Mouse (Mus musculus) myocyte (in vitro differentiated cells): ENCODE results near the gene Tcf12. TPM values are rescaled to one million over a fixed set of nuclear protein-coding genes. Genes with fewer than 3 reads are reported as not detected.

Experiments used
- H3K27me3 ChIP-seq: one replicate; pipeline ENCODE4 v1.6.1; 2011; ENCODE audit not compliant: control insufficient read depth, insufficient read depth, insufficient read length
- H3K36me3 ChIP-seq: one replicate; pipeline ENCODE4 v1.6.1; 2011; ENCODE audit not compliant: control insufficient read depth, insufficient read depth
- H3K4me2 ChIP-seq: one replicate; pipeline ENCODE4 v1.6.1; 2011; ENCODE audit warnings: low read depth, control low read depth
- H3K4me3 ChIP-seq: one replicate; pipeline ENCODE4 v1.5.1; 2011; ENCODE audit warnings: mild to moderate bottlenecking, control low read depth, moderate library complexity
- H3K79me2 ChIP-seq: one replicate; pipeline ENCODE4 v1.6.1; 2011; ENCODE audit not compliant: control insufficient read depth, insufficient read depth
- H3ac ChIP-seq: one replicate; pipeline ENCODE4 v1.6.1; 2011; ENCODE audit not compliant: control insufficient read depth, insufficient read length
- CEBPB ChIP-seq: IDR thresholded peaks from 2 replicates; pipeline ENCODE4 v1.6.1; 2011; ENCODE audit warnings: mild to moderate bottlenecking, moderate library complexity; ENCODE audit not compliant: poor library complexity, insufficient read depth, severe bottlenecking
- E2F4 ChIP-seq: IDR thresholded peaks from one replicate; pipeline ENCODE4 v1.6.1; 2011; ENCODE audit warnings: mild to moderate bottlenecking, control low read depth, moderate library complexity; ENCODE audit not compliant: insufficient read depth
- MAX ChIP-seq: IDR thresholded peaks from one replicate; pipeline ENCODE4 v1.6.1; 2011; ENCODE audit warnings: low read depth, mild to moderate bottlenecking, control low read depth
- MYOD1 ChIP-seq, 3 experiments: IDR thresholded peaks; one replicate each; pipeline ENCODE4 v1.6.1; 2011; ENCODE audit warnings: control low read depth in 2 of 3, low read depth in 2 of 3, mild to moderate bottlenecking in 2 of 3, moderate library complexity in 1 of 3; ENCODE audit not compliant: insufficient read length in 2 of 3, control insufficient read depth in 1 of 3
- MYOG ChIP-seq, 3 experiments: IDR thresholded peaks; one replicate each; pipeline ENCODE4 v1.6.1; 2011; ENCODE audit warnings: control low read depth in 2 of 3, low read depth in 2 of 3, mild to moderate bottlenecking in 2 of 3; ENCODE audit not compliant: insufficient read length in 2 of 3, control insufficient read depth in 1 of 3, insufficient read depth in 1 of 3
- POLR2A ChIP-seq: IDR thresholded peaks from one replicate; pipeline ENCODE4 v1.6.1; 2011; ENCODE audit warnings: low read depth, mild to moderate bottlenecking, control low read depth, moderate library complexity; ENCODE audit not compliant: insufficient read length
- POLR2AphosphoS2 ChIP-seq: IDR thresholded peaks from one replicate; pipeline ENCODE4 v1.6.1; 2011; ENCODE audit warnings: low read depth, control low read depth; ENCODE audit not compliant: insufficient read length
- REST ChIP-seq: IDR thresholded peaks from one replicate; pipeline ENCODE4 v1.6.1; 2011; ENCODE audit warnings: mild to moderate bottlenecking, control low read depth, moderate library complexity; ENCODE audit not compliant: insufficient read depth, insufficient read length
- SRF ChIP-seq: IDR thresholded peaks from one replicate; pipeline ENCODE4 v1.6.1; 2011; ENCODE audit warnings: low read depth; ENCODE audit not compliant: control insufficient read depth, insufficient read length
- TCF12 ChIP-seq: IDR thresholded peaks from one replicate; pipeline ENCODE4 v1.6.1; 2011; ENCODE audit warnings: mild to moderate bottlenecking, control low read depth; ENCODE audit not compliant: poor library complexity, insufficient read depth, severe bottlenecking
- TCF3 ChIP-seq: IDR thresholded peaks from one replicate; pipeline ENCODE4 v1.6.1; 2011; ENCODE audit warnings: low read depth, control low read depth; ENCODE audit not compliant: insufficient read length
- USF1 ChIP-seq: IDR thresholded peaks from one replicate; pipeline ENCODE4 v1.6.1; 2011; ENCODE audit warnings: low read depth, mild to moderate bottlenecking, control low read depth, moderate library complexity
- polyA plus RNA-seq: library from polyadenylated mRNA; unstranded; fragments of >200 nt; fragmentation: generic; extraction: Trizol; gene quantifications from one replicate; pipeline ENCODE4 v1.2.1, GENCODE M21; 2012; ENCODE audit warnings: missing spikeins

Gene Tcf12
- polyA plus RNA-seq, 1 experiment: 34.6 TPM

DNA sequence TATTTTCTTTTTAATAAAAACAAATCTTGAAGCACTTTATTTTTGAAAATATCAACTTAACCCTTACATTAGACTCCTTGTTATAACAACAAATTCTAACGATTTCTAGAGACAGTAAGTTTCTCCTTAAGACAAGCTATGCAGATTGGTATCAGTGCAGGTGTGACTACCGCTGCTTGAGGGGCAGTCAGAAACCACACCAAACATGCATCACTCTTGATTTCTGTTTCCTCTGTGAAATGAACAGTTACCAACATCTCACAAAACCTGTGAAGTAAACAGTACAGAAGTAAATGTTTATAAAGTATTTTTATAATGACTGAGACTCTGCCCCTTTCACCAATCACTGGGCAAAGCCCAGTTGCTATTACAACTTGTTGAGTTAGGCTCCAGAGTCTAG lies 13.6 kb downstream of the Tcf12 start:
- Histone ChIP-seq H3ac (no peak overlapping the region), H3K4me2 (no peak overlapping the region), H3K36me3 (no peaks in the 10 kb centered on the region), H3K4me3 (no peak overlapping the region), H3K27me3 (no peaks in the 10 kb centered on the region), H3K79me2 (peaks cover 90% of the 10 kb centered on the region)
- TF ChIP-seq POLR2A (no peak), E2F4 (no peak), SRF (no peak), CEBPB (no peak), TCF3 (no peak), USF1 (no peak), POLR2AphosphoS2 (no peak), MYOD1 (IDR thresholded peaks at IDR 0.05; ENCODE audit: control insufficient read depth in 1 of 3, insufficient read length in 2 of 3, low read depth in 2 of 3) (no peak), REST (no peak), MAX (no peak), MYOG (IDR thresholded peaks at IDR 0.05; ENCODE audit: control insufficient read depth in 1 of 3, insufficient read depth in 1 of 3, insufficient read length in 2 of 3, low read depth in 2 of 3) (no peak), TCF12 (no peak)

DNA sequence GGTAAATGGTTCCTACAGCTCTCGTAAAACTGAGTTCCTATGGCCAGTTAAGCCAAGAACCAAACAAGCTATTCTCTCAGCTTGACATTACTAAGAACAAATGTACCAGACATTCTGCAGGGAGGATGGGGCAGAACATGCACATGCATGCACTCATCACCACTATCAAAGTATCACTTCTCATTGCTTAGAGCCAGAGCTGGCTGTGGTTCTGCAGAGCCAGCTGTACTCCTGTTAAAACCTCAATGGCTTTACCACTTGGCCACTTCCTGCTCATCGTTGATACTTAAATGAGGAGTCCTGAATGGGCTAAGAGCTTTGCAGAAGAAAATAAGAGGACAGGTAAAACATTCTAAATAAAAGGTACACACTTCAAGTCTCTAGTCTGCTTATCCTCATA lies 14.6 kb downstream of the Tcf12 start:
- H3K4me2 ChIP-seq: no peak overlapping the region
- H3K36me3 ChIP-seq: no peaks in the 10 kb centered on the region
- peaks cover 90% of the 10 kb centered on the region for H3K79me2 ChIP-seq
- H3K27me3 ChIP-seq: no peaks in the 10 kb centered on the region
- H3K4me3 ChIP-seq: no peak overlapping the region
- TF ChIP-seq MYOG (IDR thresholded peaks at IDR 0.05; ENCODE audit: control insufficient read depth in 1 of 3, insufficient read depth in 1 of 3, insufficient read length in 2 of 3, low read depth in 2 of 3): peak in 2 of 3 experiments; percentile 35 to 47
- TF ChIP-seq MYOD1 (IDR thresholded peaks at IDR 0.05; ENCODE audit: control insufficient read depth in 1 of 3, insufficient read length in 2 of 3, low read depth in 2 of 3): peak in 2 of 3 experiments; percentile 37 to 67
- TF ChIP-seq REST: no peak
- TF ChIP-seq USF1: no peak
- H3ac ChIP-seq: no peak overlapping the region

DNA sequence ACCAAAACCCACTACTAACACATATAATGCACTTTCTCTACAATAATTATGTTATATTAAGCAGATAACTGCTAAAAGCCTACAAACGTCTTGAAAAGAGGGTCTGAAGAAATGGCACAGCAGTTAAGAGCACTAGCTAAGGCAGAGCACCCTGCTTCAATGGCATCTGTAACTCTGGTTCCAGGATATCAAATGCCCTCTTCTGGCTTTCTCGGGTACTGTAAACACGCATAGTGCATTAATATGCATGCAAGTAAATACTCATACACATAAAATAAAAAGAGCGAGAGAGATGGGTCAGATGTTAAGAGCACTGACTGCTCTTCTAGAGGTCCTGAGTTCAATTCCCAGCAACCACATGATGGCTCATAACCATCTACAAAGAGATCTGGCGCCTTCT lies 17.0 kb downstream of the Tcf12 start:
- H3K36me3 ChIP-seq: no peaks in the 10 kb centered on the region
- H3K79me2 ChIP-seq: peaks cover 99% of the 10 kb centered on the region
- no peak overlapping the region for H3K4me2 ChIP-seq
- no peaks in the 10 kb centered on the region for H3K27me3 ChIP-seq
- TF ChIP-seq CEBPB: no peak
- TF ChIP-seq USF1: no peak
- no peak for TF ChIP-seq MAX
- no peak for TF ChIP-seq MYOG (IDR thresholded peaks at IDR 0.05; ENCODE audit: control insufficient read depth in 1 of 3, insufficient read depth in 1 of 3, insufficient read length in 2 of 3, low read depth in 2 of 3)
- TF ChIP-seq E2F4: no peak
- no peak for TF ChIP-seq TCF3
- TF ChIP-seq POLR2A: no peak
- TF ChIP-seq SRF: no peak
- no peak for TF ChIP-seq REST
- H3K4me3 ChIP-seq: no peak overlapping the region
- H3ac ChIP-seq: no peak overlapping the region

DNA sequence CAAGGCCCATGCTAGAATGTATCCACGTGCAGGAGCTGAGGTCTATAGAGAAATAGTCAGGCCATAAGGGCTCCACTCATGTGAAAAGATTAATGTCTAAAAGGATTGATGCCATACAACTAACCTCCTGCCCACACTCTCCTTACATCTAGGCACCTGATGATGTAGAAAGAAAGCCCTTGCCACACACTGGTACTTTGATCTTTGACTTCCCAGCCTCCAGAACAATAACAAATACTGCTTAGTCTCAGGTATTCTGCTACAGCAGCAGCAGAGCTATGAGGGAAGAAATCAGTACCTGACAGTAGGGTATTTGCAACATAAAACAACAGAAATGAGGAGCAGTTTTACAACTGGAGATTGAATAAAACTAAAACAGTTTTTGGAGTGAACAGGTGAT lies 19.5 kb downstream of the Tcf12 start:
- Histone ChIP-seq H3K79me2 (peaks cover 97% of the 10 kb centered on the region), H3K4me2 (no peak overlapping the region), H3K36me3 (no peaks in the 10 kb centered on the region), H3K4me3 (no peak overlapping the region), H3K27me3 (no peaks in the 10 kb centered on the region), H3ac (no peak overlapping the region)
- no peak for TF ChIP-seq E2F4
- TF ChIP-seq TCF12: no peak
- no peak for TF ChIP-seq TCF3
- TF ChIP-seq POLR2A: no peak
- TF ChIP-seq CEBPB: no peak
- TF ChIP-seq SRF: no peak
- no peak for TF ChIP-seq MYOG (IDR thresholded peaks at IDR 0.05; ENCODE audit: control insufficient read depth in 1 of 3, insufficient read depth in 1 of 3, insufficient read length in 2 of 3, low read depth in 2 of 3)
- TF ChIP-seq MAX: no peak
- TF ChIP-seq REST: no peak
- TF ChIP-seq MYOD1 (IDR thresholded peaks at IDR 0.05; ENCODE audit: control insufficient read depth in 1 of 3, insufficient read length in 2 of 3, low read depth in 2 of 3): no peak
- no peak for TF ChIP-seq USF1
- TF ChIP-seq POLR2AphosphoS2: no peak
